Mouse (Mus musculus) urinary bladder, adult 2 months (tissue): Measurements from ENCODE around the gene Cxcl13. TPM values are rescaled to one million over a fixed set of nuclear protein-coding genes. Genes with fewer than 3 reads are reported as not detected.

Experiments
- DNase-seq: peaks from one replicate; pipeline ENCODE4 v3.0.0; 2022; ENCODE audit warnings: low spot score
- polyA plus RNA-seq: library from polyadenylated mRNA; depleted of rRNA; stranded (reverse); fragments of >200 nt; gene quantifications from 2 replicates; pipeline ENCODE4 v1.2.3, GENCODE M21; 2012; rRNA removed

Gene Cxcl13
- polyA plus RNA-seq, 1 experiment = 3.3 TPM

- no peak for DNase-seq
Measured at GRCm38 (mm10) chr5:95983797-95984486, 27.2 kb downstream of the Cxcl13 start.

GRCm38 (mm10) chr5:95991339-95992292 is 34.9 kb downstream of the Cxcl13 start:
- DNase-seq = no peak

GRCm38 (mm10) chr5:95997276-95997675 is 40.5 kb downstream of the Cxcl13 start:
- DNase-seq = no peak

GRCm38 (mm10) chr5:96003348-96003747 is 46.6 kb downstream of the Cxcl13 start:
- no peak for DNase-seq

GRCm38 (mm10) chr5:96008274-96008842 is 51.6 kb downstream of the Cxcl13 start:
- no peak for DNase-seq

- no peak for DNase-seq
Measured at GRCm38 (mm10) chr5:96009076-96009475, 52.3 kb downstream of the Cxcl13 start.

Other genes starting within 250 kb of the Cxcl13 start
- gene Gm7978, start 220.8 kb upstream of the Cxcl13 start, polyA plus RNA-seq = not detected in 2 replicates
- gene Gm7982, start 214.9 kb upstream of the Cxcl13 start, polyA plus RNA-seq = not detected in 2 replicates
- gene E330014E10Rik, start 181.0 kb upstream of the Cxcl13 start, polyA plus RNA-seq = not detected in 2 replicates
- 11.3 and 13.7 TPM in 2 replicates for gene Cnot6l, start 207.2 kb downstream of the Cxcl13 start, polyA plus RNA-seq